11 mouse cellular contexts compared by ENCODE assay signal in the genomic region with DNA sequence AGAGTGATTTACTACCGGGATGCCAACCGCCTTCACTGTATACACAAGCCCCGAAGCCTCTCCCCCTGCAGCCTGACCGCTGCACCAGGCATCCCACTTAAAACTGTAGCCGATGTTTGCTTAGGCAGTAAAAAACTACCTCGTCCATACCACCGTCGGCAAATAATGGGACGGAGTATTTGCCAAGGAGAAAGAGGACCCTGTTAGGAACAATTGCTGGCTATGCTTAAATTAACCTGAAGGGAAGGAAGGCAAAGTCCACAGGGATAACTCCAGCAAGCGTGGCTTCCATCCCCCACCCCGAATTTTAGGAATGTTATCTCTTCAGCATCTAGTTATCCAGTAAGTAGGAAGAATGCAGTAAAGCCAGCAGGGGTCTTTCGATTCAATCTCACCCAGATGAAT. TPM values are rescaled to one million over a fixed set of nuclear protein-coding genes. Genes with fewer than 3 reads are reported as not detected.
DNase-seq lines count a peak whose midpoint lies in the region; ATAC-seq and TF ChIP-seq lines count a peak whose summit lies in the region.
"Had no signal": no experiment of that assay in that cellular context is flagged by ENCODE, and none has a peak within 500 bp of the region (broad histone marks: within the 10 kb centered on the region; RNA-seq: fewer than 3 reads in every experiment).

No protein-coding gene starts in this region.

- peaks cover 22% of the 10 kb centered on the region for H3K4me1 ChIP-seq in intestine, embryonic 14.5 days (replicated peaks; ENCODE audit: control insufficient read depth, insufficient read depth, low read length)
- H3K4me1 ChIP-seq in intestine, postnatal 0 days (replicated peaks; ENCODE audit: control insufficient read depth, insufficient read depth, low read length): peaks cover 7% of the 10 kb centered on the region
- H3K4me1 ChIP-seq in embryonic facial prominence, embryonic 11.5 days (ENCODE audit: control insufficient read depth, insufficient read depth, low read length): peaks cover 6% of the 10 kb centered on the region; the same call in 1 of the 2 replicates
- H3K4me1 ChIP-seq in intestine, embryonic 15.5 days (replicated peaks): peaks cover 26% of the 10 kb centered on the region
- H3K4me1 ChIP-seq in neural tube, embryonic 12.5 days: peaks cover 51% of the 10 kb centered on the region

- TF ChIP-seq CTCF in intestine, postnatal 0 days (IDR thresholded peaks at IDR 0.05; ENCODE audit: low read depth): no peak

- no peak for ATAC-seq in intestine, embryonic 14.5 days (replicated peaks; ENCODE audit: low FRiP score, low TSS enrichment, low read depth)
- ATAC-seq in intestine, postnatal 0 days: no peak
- no peak for ATAC-seq in embryonic facial prominence, embryonic 11.5 days (replicated peaks; ENCODE audit: insufficient number of reproducible peaks, low FRiP score, low TSS enrichment, low read depth)
- no peak for ATAC-seq in intestine, embryonic 15.5 days
- peak; percentile 42; the same call in 1 of the 2 replicates for ATAC-seq in neural tube, embryonic 12.5 days (ENCODE audit: low FRiP score, low read depth)
- ATAC-seq in inflammation-experienced regulatory T-cells, adult 6 months: no peak

- H3K9ac ChIP-seq in intestine, embryonic 14.5 days (ENCODE audit: low read length): no peak overlapping the region
- no peak overlapping the region for H3K9ac ChIP-seq in intestine, postnatal 0 days (ENCODE audit: low read depth, low read length)
- peak overlapping the region; percentile 13; the same call in 1 of the 2 replicates for H3K9ac ChIP-seq in embryonic facial prominence, embryonic 11.5 days (replicated peaks; ENCODE audit: low read length)
- no peak overlapping the region for H3K9ac ChIP-seq in intestine, embryonic 15.5 days
- H3K9ac ChIP-seq in neural tube, embryonic 12.5 days: 0 out of 2 replicates have a peak overlapping the region, but pooled peaks have one; percentile 1

- H3K27ac ChIP-seq in intestine, embryonic 14.5 days (ENCODE audit: low read depth): no peak overlapping the region
- H3K27ac ChIP-seq in intestine, postnatal 0 days (ENCODE audit: low read depth, low read length): no peak overlapping the region
- no peak overlapping the region for H3K27ac ChIP-seq in embryonic facial prominence, embryonic 11.5 days (replicated peaks; ENCODE audit: low read depth, low read length)
- no peak overlapping the region for H3K27ac ChIP-seq in intestine, embryonic 15.5 days
- H3K27ac ChIP-seq in neural tube, embryonic 12.5 days: 0 out of 2 replicates have a peak overlapping the region, but pooled peaks have one; percentile 8
- H3K27ac ChIP-seq: gastrocnemius, adult 2 months had no signal

- H3K36me3 ChIP-seq in intestine, embryonic 14.5 days (ENCODE audit: control insufficient read depth, insufficient read depth, low read length): no peaks in the 10 kb centered on the region
- H3K36me3 ChIP-seq in intestine, postnatal 0 days (ENCODE audit: control insufficient read depth, insufficient read depth): no peaks in the 10 kb centered on the region
- no peaks in the 10 kb centered on the region for H3K36me3 ChIP-seq in embryonic facial prominence, embryonic 11.5 days (replicated peaks; ENCODE audit: control insufficient read depth, insufficient read depth, low read depth, low read length)
- H3K36me3 ChIP-seq in intestine, embryonic 15.5 days: no peaks in the 10 kb centered on the region
- H3K36me3 ChIP-seq in neural tube, embryonic 12.5 days: no peaks in the 10 kb centered on the region

- H3K27me3 ChIP-seq in intestine, embryonic 14.5 days (replicated peaks; ENCODE audit: control insufficient read depth, insufficient read depth, low read length): peaks cover 5% of the 10 kb centered on the region; the same call in 1 of the 2 replicates
- peaks cover 44% of the 10 kb centered on the region for H3K27me3 ChIP-seq in intestine, postnatal 0 days (replicated peaks; ENCODE audit: control insufficient read depth, insufficient read depth, low read length)
- no peaks in the 10 kb centered on the region for H3K27me3 ChIP-seq in embryonic facial prominence, embryonic 11.5 days (ENCODE audit: control insufficient read depth, insufficient read depth, low read length)
- H3K27me3 ChIP-seq in intestine, embryonic 15.5 days (replicated peaks): peaks cover 28% of the 10 kb centered on the region
- H3K27me3 ChIP-seq in neural tube, embryonic 12.5 days (replicated peaks): peaks cover 17% of the 10 kb centered on the region

- H3K4me2 ChIP-seq in intestine, embryonic 14.5 days (ENCODE audit: low read length): peak overlapping the region; percentile 33
- no peak overlapping the region for H3K4me2 ChIP-seq in intestine, postnatal 0 days (replicated peaks; ENCODE audit: low read depth)
- peak overlapping the region; percentile 34 for H3K4me2 ChIP-seq in embryonic facial prominence, embryonic 11.5 days (ENCODE audit: low read depth, low read length)
- peak overlapping the region; percentile 26 for H3K4me2 ChIP-seq in intestine, embryonic 15.5 days (replicated peaks)
- H3K4me2 ChIP-seq in neural tube, embryonic 12.5 days (replicated peaks): peak overlapping the region; percentile 94

- no peak overlapping the region for H3K4me3 ChIP-seq in intestine, embryonic 14.5 days (ENCODE audit: low read depth, low read length)
- H3K4me3 ChIP-seq in intestine, postnatal 0 days (ENCODE audit: low read depth, low read length): no peak overlapping the region
- H3K4me3 ChIP-seq in embryonic facial prominence, embryonic 11.5 days (ENCODE audit: low read depth, low read length): no peak overlapping the region
- no peak overlapping the region for H3K4me3 ChIP-seq in intestine, embryonic 15.5 days (replicated peaks)
- H3K4me3 ChIP-seq in neural tube, embryonic 12.5 days: peak overlapping the region; percentile 9; the same call in 1 of the 2 replicates
- H3K4me3 ChIP-seq: gastrocnemius, adult 2 months had no signal

- WGBS in intestine, embryonic 14.5 days: 3% methylated on average over 12 of the region's 12 CpGs
- WGBS in intestine, postnatal 0 days: 7% methylated on average over 12 of the region's 12 CpGs
- 6% methylated on average over 12 of the region's 12 CpGs for WGBS in embryonic facial prominence, embryonic 11.5 days
- WGBS in intestine, embryonic 15.5 days: 7% methylated on average over 12 of the region's 12 CpGs
- WGBS in neural tube, embryonic 12.5 days: under 1% methylated on average over 12 of the region's 12 CpGs

- no peak for DNase-seq in intestine, embryonic 14.5 days (ENCODE audit: low spot score)
- DNase-seq in embryonic facial prominence, embryonic 11.5 days (ENCODE audit: low spot score): peak; percentile 39
- no peak for DNase-seq in adrenal gland, postnatal 25 days
- DNase-seq in natural killer cell, adult 2 months (ENCODE audit: low spot score in 2 of 2): no peak
- DNase-seq: cerebellum, adult 9-11 months; gastrocnemius, adult 2 months had no signal

- H3K9me3 ChIP-seq in intestine, embryonic 14.5 days (ENCODE audit: control insufficient read depth, low read length): no peaks in the 10 kb centered on the region
- H3K9me3 ChIP-seq in intestine, postnatal 0 days (ENCODE audit: control insufficient read depth): no peaks in the 10 kb centered on the region
- no peaks in the 10 kb centered on the region for H3K9me3 ChIP-seq in embryonic facial prominence, embryonic 11.5 days (replicated peaks; ENCODE audit: control insufficient read depth, low read length)
- H3K9me3 ChIP-seq in intestine, embryonic 15.5 days: no peaks in the 10 kb centered on the region
- no peaks in the 10 kb centered on the region for H3K9me3 ChIP-seq in neural tube, embryonic 12.5 days

RNA-seq across cellular contexts. Expression of gene Sall4, which starts 5.3 kb away (rescaled TPM):
- 3.8 and 5.0 TPM in 2 replicates for polyA plus RNA-seq in intestine, embryonic 14.5 days (2014; fragmentation: Nextera tagmentation; extraction: Ambion mirVana)
- 0.08 and 0.55 TPM in 2 replicates for polyA plus RNA-seq in intestine, postnatal 0 days (2015; fragmentation: Nextera tagmentation; extraction: Ambion mirVana)
- polyA plus RNA-seq in embryonic facial prominence, embryonic 11.5 days (2014; fragmentation: Nextera tagmentation; extraction: Ambion mirVana): 12.3 and 13.3 TPM in 2 replicates
- 1.9 and 2.2 TPM in 2 replicates for polyA plus RNA-seq in intestine, embryonic 15.5 days (2015; fragmentation: Nextera tagmentation; extraction: Ambion mirVana)
- 2.6 and 3.5 TPM in 2 replicates for polyA plus RNA-seq in neural tube, embryonic 12.5 days (2016; fragmentation: Nextera tagmentation; extraction: Ambion mirVana)
- not detected in 2 replicates for total RNA-seq in adrenal gland, postnatal 25 days (2021)
- polyA plus RNA-seq in inflammation-experienced regulatory T-cells, adult 6 months (2017; shearing (Covaris generic)): under 1 TPM in 1 of 3 experiments, not detected in 2; 0.13 TPM
- polyA plus RNA-seq: thymus, postnatal 0 days had no signal

RNA-seq across cellular contexts. Expression of gene Atp9a, which starts 20.2 kb away (rescaled TPM):
- polyA plus RNA-seq in intestine, embryonic 14.5 days (2014; fragmentation: Nextera tagmentation; extraction: Ambion mirVana): 15.6 and 15.9 TPM in 2 replicates
- polyA plus RNA-seq in intestine, postnatal 0 days (2015; fragmentation: Nextera tagmentation; extraction: Ambion mirVana): 34.0 and 36.7 TPM in 2 replicates
- 10.3 and 10.4 TPM in 2 replicates for polyA plus RNA-seq in embryonic facial prominence, embryonic 11.5 days (2014; fragmentation: Nextera tagmentation; extraction: Ambion mirVana)
- polyA plus RNA-seq in intestine, embryonic 15.5 days (2015; fragmentation: Nextera tagmentation; extraction: Ambion mirVana): 23.4 and 24.9 TPM in 2 replicates
- polyA plus RNA-seq in neural tube, embryonic 12.5 days (2016; fragmentation: Nextera tagmentation; extraction: Ambion mirVana): 73.4 and 74.8 TPM in 2 replicates
- 60.9 and 63.6 TPM in 2 replicates for total RNA-seq in adrenal gland, postnatal 25 days (2021)
- polyA plus RNA-seq in inflammation-experienced regulatory T-cells, adult 6 months (2017; shearing (Covaris generic)): 10 to 100 TPM in 2 of 3 experiments, 1 to 10 TPM in 1; 6.8 to 11.0 (median 10.6) TPM

Comparison
In these comparisons a context has a peak if more than half of its experiments do, and no peak if none do; other contexts are left out.
1. H3K9ac ChIP-seq: peak in embryonic facial prominence, embryonic 11.5 days (single experiment) and neural tube, embryonic 12.5 days (single experiment); none in intestine, embryonic 14.5 days (single experiment), intestine, postnatal 0 days (single experiment) and intestine, embryonic 15.5 days (single experiment).